Mouse (Mus musculus) kidney, adult 11 months (tissue): ENCODE measurements around the gene Auts2.

Experiments used
- DNase-seq: peaks from one replicate; pipeline ENCODE4 v3.0.0; 2022

Auts2 gene

GRCm38 (mm10) chr5:131965499-131965898, 577.6 kb downstream of the Auts2 start:
- no peak for DNase-seq

DNA sequence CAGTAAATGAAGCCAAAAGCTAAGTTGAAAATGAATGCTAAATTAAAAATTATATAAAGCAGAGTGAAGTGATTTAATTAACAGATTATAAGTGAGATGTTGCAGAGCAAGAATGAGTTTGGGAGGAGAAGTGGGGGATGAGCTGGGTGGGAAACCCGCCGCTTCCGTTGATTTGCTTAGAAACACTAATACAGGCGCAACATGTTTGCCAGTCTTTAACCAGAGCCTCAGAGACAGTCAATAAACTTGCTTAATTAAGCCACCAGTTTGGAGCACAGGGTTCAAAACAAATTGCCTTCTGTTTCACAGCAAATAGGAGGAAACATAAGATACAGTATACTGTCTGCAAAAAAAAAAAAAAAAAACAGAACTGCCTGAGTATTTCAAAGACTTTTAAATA, 579.6 kb downstream of the Auts2 start:
- no peak for DNase-seq

DNA sequence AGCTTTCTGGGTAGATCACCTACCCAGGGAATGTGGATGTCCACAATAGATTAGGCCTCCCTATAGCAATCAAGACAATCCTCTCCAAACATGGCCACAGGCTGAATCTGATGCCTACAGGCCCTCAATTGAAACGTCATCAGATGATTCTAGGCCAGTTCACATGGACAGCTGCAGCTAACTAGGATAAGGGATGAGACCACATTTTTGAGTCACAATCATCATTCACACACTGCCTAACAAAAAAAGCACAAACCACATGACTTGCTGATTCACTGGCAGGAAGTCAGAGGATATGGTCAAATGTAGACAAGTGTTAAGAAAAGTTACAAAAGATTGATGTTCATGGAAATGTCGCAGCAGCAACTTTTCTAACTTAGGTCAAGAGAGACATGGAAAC, 581.3 kb downstream of the Auts2 start:
- DNase-seq: no peak

DNA sequence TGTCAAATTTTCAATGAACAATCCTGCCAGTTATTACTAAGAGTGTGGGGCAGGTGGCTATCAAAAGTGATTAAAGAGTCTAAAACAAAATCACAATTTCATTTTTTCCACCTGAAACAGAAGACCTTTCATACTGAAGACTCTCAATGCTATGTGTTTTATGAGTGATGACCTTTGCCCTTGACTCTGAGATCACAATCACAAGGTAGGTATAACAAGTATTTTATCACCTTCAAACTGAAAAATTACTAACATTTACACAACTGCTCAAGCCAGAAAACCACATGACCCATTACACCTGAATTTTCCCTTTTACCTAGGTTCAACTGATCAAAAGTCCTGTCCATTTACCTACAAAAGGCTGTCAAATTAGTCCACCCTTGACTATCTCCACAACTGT, 582.7 kb downstream of the Auts2 start:
- no peak for DNase-seq

- DNase-seq: no peak
Observed at GRCm38 (mm10) chr5:131956998-131957397, 586.1 kb downstream of the Auts2 start.

DNA sequence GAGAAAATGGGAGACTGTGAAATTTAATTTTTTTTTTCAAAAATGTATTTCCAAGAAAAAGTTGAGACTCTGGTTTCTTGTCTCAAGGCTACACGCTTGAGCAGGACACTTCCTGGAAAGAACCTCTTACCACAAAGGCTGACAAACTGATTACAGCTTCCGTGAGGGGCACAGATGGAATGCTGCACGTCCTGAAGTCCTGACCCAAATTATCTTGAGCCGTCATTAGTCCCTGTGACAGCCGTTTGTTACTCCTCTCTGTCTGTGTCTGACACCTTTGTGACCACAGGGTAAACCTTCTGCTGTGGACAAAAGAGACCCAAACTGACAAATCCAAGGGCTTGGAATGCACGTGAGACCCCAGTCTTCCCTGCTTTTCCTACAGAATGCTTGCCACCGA, 587.1 kb downstream of the Auts2 start:
- DNase-seq: no peak

GRCm38 (mm10) chr5:131955227-131956016, 587.7 kb downstream of the Auts2 start:
- DNase-seq: no peak

GRCm38 (mm10) chr5:131948571-131949151, 594.5 kb downstream of the Auts2 start:
- DNase-seq: no peak

- DNase-seq: no peak
Observed at GRCm38 (mm10) chr5:131946801-131947200, 596.3 kb downstream of the Auts2 start.

DNA sequence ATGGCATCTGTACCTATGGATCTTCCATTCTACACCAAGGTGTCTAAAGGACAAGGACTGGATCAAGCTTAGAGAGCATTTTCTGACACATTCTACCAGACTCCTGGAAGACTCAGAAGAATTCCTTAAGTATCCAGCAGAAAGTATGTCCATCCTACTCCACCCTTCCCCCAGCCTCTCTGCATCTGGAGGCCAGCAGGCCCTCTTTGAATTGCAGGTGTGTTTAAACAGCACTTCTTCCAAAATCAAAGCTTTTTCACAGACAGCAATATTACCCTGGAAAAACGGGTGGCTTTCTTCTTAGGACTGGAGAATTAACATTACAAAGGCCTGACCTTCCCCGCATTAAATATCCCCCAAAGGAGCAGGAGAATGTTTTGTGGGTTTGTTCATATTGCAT, 598.4 kb downstream of the Auts2 start:
- no peak for DNase-seq

GRCm38 (mm10) chr5:131928696-131929095, 614.4 kb downstream of the Auts2 start:
- no peak for DNase-seq

DNA sequence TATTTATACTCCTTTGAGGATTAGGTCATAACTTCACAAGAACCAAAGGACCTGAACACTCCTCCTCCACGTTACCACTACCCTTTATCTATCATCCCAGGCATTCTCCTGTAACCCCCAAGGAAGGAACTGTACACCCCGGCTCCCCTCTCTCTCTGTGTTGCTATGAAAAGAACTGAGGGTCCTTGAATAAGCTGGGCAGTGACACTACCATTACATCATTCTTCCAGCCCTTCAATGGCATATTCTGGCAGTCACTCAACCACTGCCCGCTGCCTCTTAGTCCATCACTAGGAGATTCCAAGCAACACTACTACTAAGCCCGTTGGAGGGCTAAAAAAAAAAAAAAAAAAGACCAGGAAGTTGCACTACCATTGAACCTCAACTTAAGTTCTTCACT, 620.4 kb downstream of the Auts2 start:
- no peak for DNase-seq

- DNase-seq: no peak
Observed at GRCm38 (mm10) chr5:131922118-131922517, 621.0 kb downstream of the Auts2 start.

DNA sequence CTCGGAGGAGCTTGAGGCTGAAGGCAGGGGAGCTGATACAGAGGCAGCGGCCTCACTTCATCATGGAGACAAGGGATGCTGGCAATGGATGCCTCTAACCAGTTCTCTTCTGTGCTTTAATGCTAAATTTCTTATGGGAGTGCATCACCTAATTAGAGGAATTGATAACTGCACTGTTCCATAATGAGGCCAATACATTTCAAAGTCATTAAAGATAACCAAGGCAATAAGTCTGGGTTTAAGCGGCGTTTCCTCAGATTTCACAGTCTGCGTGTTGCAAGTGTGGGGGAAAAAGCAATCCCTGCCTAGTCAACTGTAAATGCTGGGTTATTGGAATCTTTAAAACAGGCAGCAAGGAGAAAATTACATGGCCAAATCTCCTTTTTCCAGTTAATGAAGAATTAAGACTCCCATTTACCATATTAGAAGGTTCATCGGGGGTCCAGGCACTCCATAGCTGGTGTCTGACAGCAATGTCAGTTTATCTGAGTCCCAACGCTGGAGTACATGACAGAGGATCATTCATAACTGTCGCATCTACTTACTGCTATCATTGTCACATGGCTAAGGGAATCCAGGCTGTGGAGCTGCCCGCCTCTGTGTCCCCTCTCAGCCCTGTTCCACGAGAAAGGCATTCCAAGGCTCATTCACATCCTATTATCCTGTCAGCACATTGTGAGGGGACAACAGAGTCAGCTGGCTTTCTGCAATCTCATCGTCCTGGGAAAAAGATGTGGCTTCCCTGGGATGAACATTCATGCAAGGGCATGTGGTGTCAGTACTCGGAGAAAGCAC, 623.0 kb downstream of the Auts2 start:
- DNase-seq: no peak

DNA sequence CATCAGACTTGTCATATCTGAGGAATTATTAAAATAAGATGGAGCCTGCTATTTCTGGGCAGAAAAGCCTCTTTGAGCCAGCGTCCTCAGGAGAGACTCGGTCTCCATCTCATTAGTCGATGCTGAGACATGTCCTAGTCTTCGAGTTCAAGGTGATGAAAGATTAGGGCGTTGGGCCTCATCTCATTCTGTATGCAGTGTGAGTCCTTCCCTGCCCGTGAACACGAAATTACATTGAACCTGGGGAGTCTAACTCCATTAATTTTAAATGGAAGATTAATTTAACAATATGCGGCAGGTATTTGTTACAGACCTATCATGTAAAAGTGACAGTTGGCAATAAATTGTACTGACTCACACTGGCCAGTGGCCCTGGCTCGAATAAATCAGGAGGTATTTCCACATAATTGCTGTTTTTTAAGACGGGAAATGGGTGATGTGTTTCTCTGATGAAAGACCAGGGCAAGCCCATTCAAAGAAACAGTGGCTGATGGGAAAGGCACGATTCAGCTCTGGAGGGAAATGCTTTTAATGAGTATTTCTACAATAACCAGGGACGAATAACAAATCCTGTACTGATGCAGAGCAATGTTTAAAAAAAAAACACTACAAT, 626.2 kb downstream of the Auts2 start:
- DNase-seq: no peak

DNA sequence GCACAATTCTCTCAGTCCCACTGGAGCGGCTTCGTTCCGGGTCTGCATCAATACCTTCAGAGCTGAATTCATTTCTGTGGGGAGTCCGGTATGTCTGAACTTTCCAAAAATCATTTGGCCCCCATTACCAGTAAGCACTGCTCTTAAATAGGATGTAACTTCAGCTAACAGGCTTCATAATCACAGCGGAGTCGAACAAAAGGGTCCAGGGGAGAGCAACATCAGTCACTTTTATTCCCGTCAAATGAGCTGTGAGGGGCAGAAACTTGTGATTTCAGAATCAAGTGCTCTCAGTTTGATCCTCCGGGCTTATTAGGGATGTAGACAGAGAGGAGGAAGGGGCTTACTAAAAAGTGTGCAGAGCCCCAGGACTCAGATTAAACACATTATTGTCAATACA, 629.6 kb downstream of the Auts2 start:
- no peak for DNase-seq

GRCm38 (mm10) chr5:131912983-131913382, 630.2 kb downstream of the Auts2 start:
- DNase-seq: no peak

DNA sequence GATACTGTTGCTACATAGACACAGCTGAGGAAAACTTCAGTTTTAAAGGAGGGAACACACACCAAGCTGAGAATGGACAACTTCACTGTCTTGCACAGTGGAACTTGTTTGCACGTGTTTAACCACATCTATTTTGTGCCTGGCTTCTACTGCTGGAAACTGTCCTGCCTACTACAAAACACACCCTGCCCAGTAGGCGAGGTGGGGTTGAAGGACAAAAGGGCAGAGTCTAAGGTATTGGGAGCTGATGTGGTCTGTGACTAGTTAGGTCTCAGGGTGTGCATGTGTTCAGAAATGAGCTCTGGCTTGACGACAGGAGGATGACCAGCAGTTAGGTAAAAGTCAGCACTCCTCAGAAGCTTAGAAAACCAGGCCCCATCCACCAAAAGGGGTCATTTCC, 636.8 kb downstream of the Auts2 start:
- no peak for DNase-seq

DNA sequence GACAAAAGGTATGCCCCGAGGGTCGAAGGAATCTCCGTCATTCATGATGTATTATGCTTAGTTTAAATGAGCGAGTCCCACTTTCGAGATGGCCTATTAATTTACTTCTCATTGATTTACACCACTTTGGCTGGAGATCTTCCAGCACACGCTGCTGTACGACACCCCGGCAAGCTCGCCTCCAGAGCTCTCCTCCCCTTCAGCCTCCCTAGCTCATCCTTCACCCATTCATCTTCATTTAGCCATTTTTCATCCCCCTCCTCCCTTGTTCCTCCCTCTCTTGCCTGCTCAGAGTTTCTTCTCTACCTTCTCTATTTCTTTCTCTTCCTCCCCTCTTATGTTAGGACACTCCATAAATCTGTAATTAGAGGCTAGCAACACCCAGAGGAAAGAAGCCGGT, 638.7 kb downstream of the Auts2 start:
- DNase-seq: no peak

- DNase-seq: no peak
Observed at GRCm38 (mm10) chr5:131898048-131898638, 645.0 kb downstream of the Auts2 start.

- no peak for DNase-seq
Observed at GRCm38 (mm10) chr5:131886636-131887035, 656.5 kb downstream of the Auts2 start.

GRCm38 (mm10) chr5:131876569-131876968, 666.6 kb downstream of the Auts2 start:
- no peak for DNase-seq

- no peak for DNase-seq
Observed at GRCm38 (mm10) chr5:131875976-131876375, 667.2 kb downstream of the Auts2 start.
